Mouse (Mus musculus) CH12.LX (cell line): Measurements from ENCODE around the gene Synj2. TPM values are rescaled to one million over a fixed set of nuclear protein-coding genes. Genes with fewer than 3 reads are reported as not detected.

Experiments used
- DNase-seq: peaks from one replicate; pipeline ENCODE4 v3.0.0-alpha.2; 2013; ENCODE audit errors: extremely low read depth
- H3K27ac ChIP-seq: 2 replicates; pipeline ENCODE4 v1.5.1; 2012; ENCODE audit warnings: low read depth, mild to moderate bottlenecking, control low read depth, moderate library complexity; ENCODE audit not compliant: insufficient read depth
- H3K27me3 ChIP-seq: replicated peaks from 2 replicates; pipeline ENCODE3; 2012; ENCODE audit warnings: inconsistent platforms
- H3K36me3 ChIP-seq, 2 experiments: replicated peaks in 1 of 2; 2 replicates each; pipeline versions ENCODE3 to v1.6.1; 2012; ENCODE audit warnings: inconsistent platforms in 1 of 2, low read length in 1 of 2, mild to moderate bottlenecking in 1 of 2, mixed read lengths in 1 of 2, moderate library complexity in 1 of 2; ENCODE audit not compliant: control insufficient read depth in 1 of 2, insufficient read depth in 1 of 2
- H3K4me1 ChIP-seq, 2 experiments: 2 replicates each; pipeline ENCODE4 v1.6.1; 2012; ENCODE audit warnings: inconsistent platforms in 1 of 2, moderate library complexity in 1 of 2; ENCODE audit not compliant: insufficient read depth in 2 of 2, control insufficient read depth in 1 of 2
- H3K4me2 ChIP-seq: 2 replicates; pipeline ENCODE4 v1.6.1; 2012; ENCODE audit warnings: low read depth, mild to moderate bottlenecking, control low read depth; ENCODE audit not compliant: poor library complexity, insufficient read depth, severe bottlenecking
- H3K4me3 ChIP-seq, 3 experiments: fragments of 150-350 bp in 1 of 3; sonication (generic) in 1 of 3; replicated peaks in 1 of 3; 2 replicates each; pipeline versions ENCODE3 to v1.5.1; 2011 to 2012; ENCODE audit warnings: low read depth in 2 of 3, low read length in 2 of 3, mild to moderate bottlenecking in 2 of 3, moderate library complexity in 2 of 3, control low read depth in 1 of 3, improper control_type of control experiment in 1 of 3, inconsistent platforms in 1 of 3, mixed read lengths in 1 of 3; ENCODE audit not compliant: poor library complexity in 1 of 3
- H3K79me2 ChIP-seq: replicated peaks from 2 replicates; pipeline ENCODE4 v1.6.1; 2012; ENCODE audit warnings: mild to moderate bottlenecking, moderate library complexity; ENCODE audit not compliant: control insufficient read depth, poor library complexity, insufficient read depth, severe bottlenecking; ENCODE audit errors: extremely low read depth
- H3K9ac ChIP-seq: 2 replicates; pipeline ENCODE4 v1.6.1; 2012; ENCODE audit warnings: low read depth, mild to moderate bottlenecking, control low read depth, moderate library complexity; ENCODE audit not compliant: insufficient read depth
- H3K9me3 ChIP-seq: replicated peaks from 2 replicates; pipeline ENCODE3; 2012; ENCODE audit warnings: low read length, inconsistent platforms, mixed read lengths
- BHLHE40 ChIP-seq: IDR thresholded peaks from 2 replicates; pipeline ENCODE4 v1.6.1; 2011; ENCODE audit warnings: mild to moderate bottlenecking, low read depth, low read length, improper control_type of control experiment
- CHD1 ChIP-seq: IDR thresholded peaks from 2 replicates; pipeline ENCODE4 v1.6.1; 2012; ENCODE audit warnings: low read depth, low read length, improper control_type of control experiment, inconsistent platforms
- CHD2 ChIP-seq: IDR thresholded peaks from 2 replicates; pipeline ENCODE4 v1.6.1; 2011; ENCODE audit warnings: low read length, improper control_type of control experiment
- CTCF ChIP-seq, 2 experiments: IDR thresholded peaks in 1 of 2; conservative IDR thresholded peaks in 1 of 2; 2 replicates each; pipeline ENCODE4 v1.5.1; 2011 to 2012; ENCODE audit warnings: low read depth in 2 of 2, low read length in 2 of 2, improper control_type of control experiment in 1 of 2, inconsistent platforms in 1 of 2, mild to moderate bottlenecking in 1 of 2, moderate library complexity in 1 of 2
- E2F4 ChIP-seq: IDR thresholded peaks from 2 replicates; pipeline ENCODE4 v1.6.1; 2011; ENCODE audit warnings: low read depth, low read length, improper control_type of control experiment; ENCODE audit not compliant: insufficient replicate concordance
- ELF1 ChIP-seq: IDR thresholded peaks from 2 replicates; pipeline ENCODE4 v1.6.1; 2014; ENCODE audit warnings: low read depth, mild to moderate bottlenecking, inconsistent platforms, low read length, improper control_type of control experiment
- ETS1 ChIP-seq: conservative IDR thresholded peaks from 2 replicates; pipeline ENCODE4 v1.6.1; 2012; ENCODE audit warnings: low read depth, mild to moderate bottlenecking, inconsistent platforms, low read length, improper control_type of control experiment, moderate library complexity
- GABPA ChIP-seq: IDR thresholded peaks from 2 replicates; pipeline ENCODE4 v1.6.1; 2012; ENCODE audit warnings: low read depth, low read length, improper control_type of control experiment, inconsistent platforms; ENCODE audit not compliant: insufficient replicate concordance
- HCFC1 ChIP-seq: IDR thresholded peaks from 2 replicates; pipeline ENCODE4 v1.6.1; 2012; ENCODE audit warnings: low read depth, mild to moderate bottlenecking, inconsistent platforms, low read length, improper control_type of control experiment
- IRF4 ChIP-seq: IDR thresholded peaks from 2 replicates; pipeline ENCODE4 v1.6.1; 2014; ENCODE audit warnings: low read depth, mild to moderate bottlenecking, inconsistent platforms, low read length, improper control_type of control experiment
- JUND ChIP-seq: conservative IDR thresholded peaks from 2 replicates; pipeline ENCODE4 v1.6.1; 2011; ENCODE audit warnings: low read depth, low read length, improper control_type of control experiment
- KAT2A ChIP-seq: IDR thresholded peaks from 2 replicates; pipeline ENCODE4 v1.6.1; 2012; ENCODE audit warnings: low read length, improper control_type of control experiment, inconsistent platforms; ENCODE audit not compliant: insufficient replicate concordance
- MAFK ChIP-seq: IDR thresholded peaks from 2 replicates; pipeline ENCODE4 v1.6.1; 2011; ENCODE audit warnings: low read length, improper control_type of control experiment; ENCODE audit not compliant: insufficient replicate concordance
- MAZ ChIP-seq: IDR thresholded peaks from 2 replicates; pipeline ENCODE4 v1.6.1; 2012; ENCODE audit warnings: low read depth, mild to moderate bottlenecking, inconsistent platforms, low read length, improper control_type of control experiment, moderate library complexity
- MEF2A ChIP-seq: IDR thresholded peaks from 2 replicates; pipeline ENCODE4 v1.6.1; 2014; ENCODE audit warnings: low read depth, mild to moderate bottlenecking, inconsistent platforms, low read length, improper control_type of control experiment, borderline replicate concordance
- MYC ChIP-seq: IDR thresholded peaks from 2 replicates; pipeline ENCODE4 v1.6.1; 2011; ENCODE audit warnings: low read depth, mild to moderate bottlenecking, improper control_type of control experiment, low read length
- NELFE ChIP-seq: IDR thresholded peaks from 2 replicates; pipeline ENCODE4 v1.6.1; 2011; ENCODE audit warnings: low read depth, low read length, improper control_type of control experiment
- NRF1 ChIP-seq: IDR thresholded peaks from 2 replicates; pipeline ENCODE4 v1.6.1; 2014; ENCODE audit warnings: low read depth, mild to moderate bottlenecking, inconsistent platforms, low read length, improper control_type of control experiment, moderate library complexity
- PAX5 ChIP-seq: IDR thresholded peaks from 2 replicates; pipeline ENCODE4 v1.6.1; 2012; ENCODE audit warnings: low read length, inconsistent platforms, mixed read lengths
- POLR2A ChIP-seq: IDR thresholded peaks from 2 replicates; pipeline ENCODE4 v1.6.1; 2011; ENCODE audit warnings: low read depth, mild to moderate bottlenecking, improper control_type of control experiment, low read length
- POLR2AphosphoS2 ChIP-seq: IDR thresholded peaks from 2 replicates; pipeline ENCODE4 v1.6.1; 2011; ENCODE audit warnings: low read depth, low read length, improper control_type of control experiment
- RAD21 ChIP-seq: IDR thresholded peaks from 2 replicates; pipeline ENCODE4 v1.6.1; 2011; ENCODE audit warnings: low read depth, mild to moderate bottlenecking, low read length, improper control_type of control experiment, moderate library complexity
- RCOR1 ChIP-seq: conservative IDR thresholded peaks from 2 replicates; pipeline ENCODE4 v1.6.1; 2012; ENCODE audit warnings: low read depth, mild to moderate bottlenecking, inconsistent platforms, low read length, improper control_type of control experiment
- SIN3A ChIP-seq: IDR thresholded peaks from 2 replicates; pipeline ENCODE4 v1.6.1; 2012; ENCODE audit warnings: low read length, improper control_type of control experiment, inconsistent platforms
- TBP ChIP-seq: conservative IDR thresholded peaks from 2 replicates; pipeline ENCODE4 v1.6.1; 2011; ENCODE audit warnings: low read depth, low read length, improper control_type of control experiment
- TCF12 ChIP-seq: IDR thresholded peaks from 2 replicates; pipeline ENCODE4 v1.6.1; 2014; ENCODE audit warnings: low read depth, mild to moderate bottlenecking, inconsistent platforms, low read length, improper control_type of control experiment
- UBTF ChIP-seq: IDR thresholded peaks from 2 replicates; pipeline ENCODE4 v1.6.1; 2012; ENCODE audit warnings: low read depth, mild to moderate bottlenecking, inconsistent platforms, low read length, improper control_type of control experiment, moderate library complexity
- USF1 ChIP-seq: IDR thresholded peaks from 2 replicates; pipeline ENCODE4 v1.6.1; 2014; ENCODE audit warnings: low read depth, mild to moderate bottlenecking, inconsistent platforms, low read length, improper control_type of control experiment
- USF2 ChIP-seq: conservative IDR thresholded peaks from 2 replicates; pipeline ENCODE4 v1.6.1; 2011; ENCODE audit warnings: low read depth, low read length, improper control_type of control experiment
- ZKSCAN1 ChIP-seq: IDR thresholded peaks from 2 replicates; pipeline ENCODE4 v1.6.1; 2012; ENCODE audit warnings: low read depth, inconsistent platforms, low read length, improper control_type of control experiment, borderline replicate concordance
- ZMIZ1 ChIP-seq: IDR thresholded peaks from 2 replicates; pipeline ENCODE4 v1.6.1; 2012; ENCODE audit warnings: low read depth, mild to moderate bottlenecking, inconsistent platforms, low read length, improper control_type of control experiment
- ZNF384 ChIP-seq: IDR thresholded peaks from 2 replicates; pipeline ENCODE4 v1.6.1; 2012; ENCODE audit warnings: low read depth, low read length, improper control_type of control experiment, inconsistent platforms
- dilution Hi-C: fragments of 300-500 bp; cut with MboI; formaldehyde crosslinking; loops from 2 replicates; pipeline ENCODE4 v1.14.3; 2020; ENCODE audit warnings: low sequenced_read_pairs; ENCODE audit not compliant: extremely low pct_unique_long_range_greater_than_20kb, extremely low pct_ligation_motif_present
- in situ Hi-C: fragments of 300-500 bp; cut with MboI; formaldehyde crosslinking; loops from 3 replicates; pipeline ENCODE4 v1.14.3; 2019; ENCODE audit warnings: low sequenced_read_pairs, low pct_ligation_motif_present, low pct_unique_long_range_greater_than_20kb, mixed read lengths
- polyA plus RNA-seq: library from polyadenylated mRNA; unstranded; fragments of >175 nt; gene quantifications from 2 replicates; pipeline ENCODE4 v1.2.1, GENCODE M21; 2012; ENCODE audit warnings: low read depth; ENCODE audit not compliant: insufficient read length
- total RNA-seq, 2 experiments: library from RNA; depleted of rRNA; stranded (reverse); fragments of 300-350 nt in 1 of 2; fragments of >200 nt in 1 of 2; gene quantifications; 2 replicates each; pipeline ENCODE4 v1.2.3; 2012 to 2014

Gene Synj2
- total and polyA plus RNA-seq, 3 experiments = 5.3 to 10.9 (median 6.8) TPM

DNA sequence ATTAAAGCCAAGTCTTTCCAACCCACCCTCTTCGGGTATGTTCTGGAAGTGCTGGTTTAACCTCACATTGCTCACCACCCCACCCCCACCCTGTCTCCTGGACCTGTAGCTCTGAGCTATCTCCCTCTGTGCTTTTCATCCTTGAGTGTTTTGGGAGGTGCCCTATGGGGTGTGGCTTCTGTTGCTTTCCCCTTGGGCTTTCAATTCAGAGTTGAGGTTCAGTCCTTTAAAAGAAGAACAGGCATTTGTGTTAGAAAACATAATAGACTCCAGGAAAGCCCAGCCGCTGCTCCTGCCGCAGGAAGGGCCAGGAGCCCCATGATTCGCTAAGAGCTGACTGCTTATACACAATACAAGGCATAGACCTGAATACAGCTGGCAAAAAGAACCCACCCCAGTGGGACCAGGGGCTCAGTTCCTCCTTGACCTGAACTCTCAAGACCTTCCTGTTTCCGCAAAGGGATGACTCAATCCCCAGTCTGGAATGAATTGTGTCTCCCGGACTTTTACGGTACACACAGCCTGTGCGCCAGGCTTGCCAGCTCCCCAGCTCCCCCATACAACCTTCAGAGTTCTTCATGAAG, 36.9 kb downstream of the Synj2 start:
- dilution Hi-C loops = no loop called here
- Histone ChIP-seq H3K27ac (no peak overlapping the region), H3K9me3 (no peaks in the 10 kb centered on the region), H3K4me2 (no peak overlapping the region), H3K79me2 (no peaks in the 10 kb centered on the region), H3K4me3 (peak overlapping the region in 1 of 3 experiments; percentile 66), H3K27me3 (no peaks in the 10 kb centered on the region), H3K9ac (no peak overlapping the region)
- TF ChIP-seq E2F4 (no peak), ELF1 (no peak), NRF1 (no peak), BHLHE40 (no peak), CTCF (conservative IDR thresholded peaks at IDR 0.05 in 1 of 2, IDR thresholded peaks at IDR 0.05 in 1 of 2; ENCODE audit: low read depth in 2 of 2, low read length in 2 of 2) (no peak), TCF12 (no peak), SIN3A (no peak), RCOR1 (no peak), ETS1 (no peak), POLR2A (no peak), MYC (no peak), POLR2AphosphoS2 (no peak), CHD2 (no peak), UBTF (no peak), ZKSCAN1 (no peak), CHD1 (no peak), USF2 (no peak), KAT2A (no peak), TBP (no peak), RAD21 (no peak)
- TF ChIP-seq, all 38 proteins: peak for 0
- in situ Hi-C loops = loop anchor here (5.0 kb wide), 2 partner anchors 34 to 36 kb away; partner anchors contain the start of gene Synj2
- Histone ChIP-seq H3K4me1 (peaks cover 10 to 65% of the 10 kb centered on the region in 2 experiments), H3K36me3 (peaks cover 0 to 11% of the 10 kb centered on the region in 2 experiments)
- DNase-seq = no peak

DNA sequence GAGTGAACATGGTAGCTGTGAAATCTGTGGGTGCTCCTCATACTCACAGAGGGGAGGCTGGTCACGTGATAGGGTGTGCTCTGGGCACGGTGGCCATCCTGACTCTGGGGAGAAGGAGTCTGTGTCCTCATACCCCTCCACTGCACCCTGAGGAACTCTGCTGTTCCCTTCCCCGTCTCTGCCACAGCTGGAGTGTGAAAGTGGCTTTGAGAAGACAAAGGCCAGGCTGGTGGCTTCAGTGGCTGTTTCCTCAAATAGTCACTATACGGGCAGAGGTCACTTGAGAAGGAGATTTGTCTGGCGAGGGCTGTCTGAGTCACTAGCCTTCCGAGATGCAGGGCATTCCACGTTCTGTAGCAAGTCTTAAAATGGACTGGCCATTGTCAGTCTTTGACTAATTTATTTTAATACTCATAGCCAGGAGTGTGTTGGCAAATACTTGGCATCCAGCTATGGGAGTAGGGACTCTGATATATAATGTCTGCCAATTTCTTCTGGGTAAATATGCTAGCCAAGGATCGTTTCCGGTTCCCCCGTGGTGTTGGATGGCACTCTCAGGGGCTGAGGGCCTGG, 37.5 kb downstream of the Synj2 start:
- dilution Hi-C loops = no loop called here
- H3K4me2 ChIP-seq = no peak overlapping the region
- no peaks in the 10 kb centered on the region for H3K27me3 ChIP-seq
- no peak for DNase-seq
- in situ Hi-C loops = loop anchor here (5.0 kb wide), 2 partner anchors 34 to 36 kb away; partner anchors contain the start of gene Synj2
- no peak overlapping the region for H3K4me3 ChIP-seq
- H3K27ac ChIP-seq = no peak overlapping the region
- no peak for TF ChIP-seq POLR2AphosphoS2
- no peak for TF ChIP-seq ZNF384
- no peak for TF ChIP-seq KAT2A
- no peak for TF ChIP-seq MAZ
- no peak for TF ChIP-seq GABPA
- TF ChIP-seq TBP = no peak
- no peak for TF ChIP-seq IRF4
- no peak for TF ChIP-seq RAD21
- TF ChIP-seq CHD1 = no peak
- TF ChIP-seq MAFK = no peak
- TF ChIP-seq ZMIZ1 = no peak
- TF ChIP-seq HCFC1 = no peak
- TF ChIP-seq NELFE = no peak
- no peak for TF ChIP-seq PAX5
- no peak for TF ChIP-seq ZKSCAN1
- TF ChIP-seq USF1 = no peak
- TF ChIP-seq MEF2A = no peak
- TF ChIP-seq JUND = no peak
- no peak for TF ChIP-seq RCOR1
- no peaks in the 10 kb centered on the region for H3K9me3 ChIP-seq
- peaks cover 0 to 11% of the 10 kb centered on the region in 2 experiments for H3K36me3 ChIP-seq
- no peak overlapping the region for H3K9ac ChIP-seq
- peaks cover 16 to 67% of the 10 kb centered on the region in 2 experiments for H3K4me1 ChIP-seq
- H3K79me2 ChIP-seq = no peaks in the 10 kb centered on the region
